Mouse (Mus musculus) c-Kit-negative CD71-positive TER-119-positive erythroid progenitor cells, embryonic 14.5 days (primary cell): ENCODE results near the gene Ccdc33.

ENCODE experiments used
- DNase-seq: peaks from one replicate; pipeline ENCODE4 v3.0.0-alpha.2; 2013; ENCODE audit warnings: low read depth, low spot score

Gene Ccdc33

DNA sequence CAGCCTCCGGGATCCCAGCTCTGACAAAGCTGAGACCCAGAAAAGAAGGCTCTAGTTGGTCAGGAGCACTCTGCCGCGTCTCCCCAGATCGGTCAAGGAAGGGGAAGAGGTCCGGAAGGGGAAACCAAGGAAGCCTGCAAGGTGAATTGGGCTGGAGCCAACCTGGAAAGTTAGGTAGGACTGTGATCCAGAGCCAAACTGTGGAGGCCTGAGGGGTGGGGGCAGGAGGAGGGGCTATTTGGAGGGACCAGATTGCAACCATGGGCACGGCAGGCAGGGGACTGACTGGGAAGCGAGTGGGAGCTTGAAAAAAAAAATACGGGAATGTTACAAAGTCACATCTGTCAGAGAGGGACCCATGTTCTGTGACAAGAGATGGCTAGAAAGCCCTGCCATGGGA is 10.9 kb upstream of the Ccdc33 start:
- DNase-seq = no peak

DNA sequence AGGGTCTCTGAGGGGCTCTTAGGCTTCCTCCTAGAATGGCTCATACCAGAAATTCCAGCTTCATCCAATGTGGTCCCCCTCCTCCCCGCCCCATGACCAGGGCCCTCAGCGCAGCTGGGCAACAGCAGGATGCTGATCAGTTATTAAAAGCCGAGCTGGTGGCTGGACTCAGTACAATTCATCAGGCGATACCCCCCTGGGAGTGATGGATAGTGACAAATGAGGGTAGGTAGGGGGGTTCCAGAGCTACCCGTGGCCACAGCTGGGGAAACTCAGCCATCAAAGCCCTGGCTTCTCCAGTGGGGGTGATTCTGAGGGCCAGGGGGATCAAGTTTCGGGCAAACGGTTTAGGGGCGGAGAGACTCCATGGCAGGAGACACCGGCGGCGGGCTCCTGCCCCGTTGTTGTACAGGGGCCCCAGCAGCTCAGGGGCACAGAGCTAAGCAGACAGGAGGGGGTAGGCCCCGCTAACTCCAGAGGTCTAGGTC is 10.3 kb upstream of the Ccdc33 start:
- no peak for DNase-seq

DNA sequence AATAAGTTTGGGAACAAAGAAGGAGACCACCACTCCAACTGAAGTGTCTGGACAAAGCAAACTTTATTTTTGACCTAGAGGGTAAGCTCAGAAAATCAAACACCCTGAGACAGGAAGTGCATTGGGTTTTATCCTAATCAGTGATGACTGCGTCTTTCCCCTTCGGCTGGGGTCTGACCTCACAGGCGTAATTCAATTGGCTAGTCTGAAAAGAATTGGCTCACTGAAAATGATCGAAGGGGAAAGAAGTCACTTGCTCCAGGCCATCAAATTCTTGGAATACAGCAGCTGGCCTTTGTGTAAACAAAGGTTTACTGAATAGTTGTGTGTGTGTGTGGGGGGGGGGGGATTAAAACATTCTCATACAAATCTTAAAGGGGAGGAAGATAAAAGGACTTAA is 7.2 kb upstream of the Ccdc33 start:
- no peak for DNase-seq

DNA sequence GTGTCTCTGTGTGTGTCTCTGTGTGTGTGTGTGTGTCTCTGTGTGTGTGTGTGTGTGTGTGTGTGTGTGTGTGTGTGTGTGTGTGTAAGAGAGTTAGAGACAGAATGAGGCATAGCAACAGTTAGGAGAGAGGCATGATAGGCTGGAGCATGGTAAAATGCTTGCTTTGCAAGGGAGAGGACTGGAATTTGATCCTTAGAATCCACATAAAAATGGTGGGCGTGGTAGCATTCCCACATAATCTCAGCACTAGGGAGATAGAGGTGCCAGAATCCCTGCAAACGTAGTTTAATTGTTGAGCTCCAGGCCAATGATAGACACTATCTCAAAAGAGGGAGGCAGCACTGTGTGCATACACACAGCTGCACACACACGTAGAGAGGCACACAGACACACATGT is 6.5 kb upstream of the Ccdc33 start:
- no peak for DNase-seq

DNA sequence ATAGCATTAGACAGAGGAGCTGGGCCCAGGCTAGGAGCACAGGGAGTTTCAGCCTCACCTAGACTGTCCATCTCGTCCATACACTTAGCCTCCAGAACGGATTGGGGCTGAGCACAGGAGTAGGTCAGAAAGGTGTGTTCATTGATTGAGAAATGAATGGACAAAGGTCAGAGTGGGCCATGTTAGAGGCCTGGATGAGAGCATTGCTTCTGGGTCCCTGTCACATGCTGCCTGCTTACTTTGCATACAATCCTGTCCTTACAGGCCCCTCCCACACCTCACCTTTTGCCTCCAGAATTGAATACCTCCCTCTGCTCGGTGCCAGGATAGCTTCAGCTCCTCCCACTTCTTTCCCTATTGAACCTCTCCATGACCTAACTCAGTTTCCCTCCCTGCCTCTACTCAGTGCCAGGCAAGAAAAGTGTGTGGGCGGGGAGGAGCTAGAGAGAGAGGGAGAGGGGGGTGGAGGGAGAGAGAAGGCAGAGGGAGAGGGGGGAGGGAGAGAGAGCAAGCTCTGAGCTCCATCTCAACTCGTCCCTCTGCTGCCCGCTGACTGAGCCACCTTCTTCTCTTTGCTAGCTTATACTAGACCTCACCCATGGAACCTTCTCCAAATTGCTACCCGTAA is 2.5 kb downstream of the Ccdc33 start:
- no peak for DNase-seq

DNA sequence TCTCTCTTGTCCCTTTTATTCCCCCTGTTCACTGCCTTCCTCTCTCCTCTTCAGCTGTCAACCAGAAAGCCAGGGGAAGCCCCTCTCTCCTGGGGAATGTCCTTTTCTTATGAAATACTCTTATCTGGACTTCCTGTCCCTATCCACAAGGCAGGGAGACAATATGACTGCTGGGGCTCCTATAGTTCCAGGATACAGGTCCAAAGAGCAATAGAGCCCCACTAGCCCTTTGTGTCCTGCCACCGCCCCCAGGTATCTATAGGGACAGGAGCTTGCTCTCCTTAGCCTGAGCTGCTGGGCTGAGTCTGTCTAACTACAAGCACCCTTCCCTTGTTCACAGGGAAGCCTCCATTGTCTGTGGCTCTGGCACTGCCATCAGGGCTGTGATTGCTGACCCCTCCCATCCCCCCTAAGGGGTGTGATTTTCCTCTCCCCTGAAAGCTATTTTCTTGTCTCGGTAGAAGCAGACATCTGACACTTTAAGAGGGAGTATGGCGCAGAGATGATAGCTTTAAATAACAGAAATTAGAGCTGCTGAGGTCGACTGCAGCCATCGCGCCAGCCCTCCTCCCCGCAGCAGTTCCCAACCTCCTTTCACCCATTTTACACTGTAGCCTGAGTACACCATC is 3.2 kb downstream of the Ccdc33 start:
- DNase-seq = no peak

DNA sequence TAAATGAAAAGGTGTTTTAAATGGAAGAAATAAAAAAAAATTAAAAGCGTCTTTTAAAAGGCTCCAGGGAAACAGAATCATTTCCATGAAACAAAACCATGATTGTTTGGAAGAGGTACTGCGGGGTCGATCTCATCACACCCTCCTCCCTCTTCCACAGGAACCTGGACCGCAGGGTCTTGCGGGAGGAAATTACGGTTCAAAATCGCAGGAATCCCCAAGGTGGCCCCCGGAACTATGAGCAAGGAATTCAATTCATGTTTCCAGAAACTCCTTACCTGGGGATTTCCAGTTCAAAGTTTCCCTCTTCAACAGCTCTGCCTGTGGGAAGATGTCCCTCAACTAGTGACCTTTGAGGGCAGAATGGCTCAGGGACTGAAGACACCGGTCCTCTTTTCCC is 4.6 kb downstream of the Ccdc33 start:
- DNase-seq = no peak

DNA sequence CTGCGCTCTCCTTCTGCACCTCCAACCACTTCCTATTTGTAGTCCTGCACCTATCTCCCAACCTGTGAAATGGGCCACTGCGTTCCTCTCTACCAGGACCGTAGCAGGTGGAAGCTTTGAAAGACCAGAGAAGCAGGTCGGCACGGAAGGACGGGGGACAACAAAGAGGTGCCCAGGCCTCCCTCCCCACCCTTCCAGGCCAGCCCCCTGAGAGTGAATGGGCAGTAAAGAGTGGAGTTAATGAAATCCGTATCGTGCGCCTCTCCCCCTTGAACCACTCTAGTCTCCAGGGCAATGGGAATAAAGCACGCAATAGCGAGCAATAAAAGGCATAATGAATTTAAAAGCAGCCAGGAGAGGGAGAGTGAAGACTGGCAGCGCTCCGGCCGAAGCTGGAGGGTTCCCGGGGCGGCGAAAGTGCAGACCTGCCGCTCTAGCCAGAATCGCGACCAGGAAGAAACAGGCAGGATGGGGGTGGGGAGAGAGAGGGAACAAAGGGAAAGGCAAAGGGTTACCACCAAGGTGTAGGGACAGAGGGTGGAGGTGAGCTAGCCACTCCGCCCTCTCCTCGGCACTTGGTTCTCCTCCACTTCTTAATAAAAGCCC is 5.2 kb downstream of the Ccdc33 start:
- DNase-seq = no peak

DNA sequence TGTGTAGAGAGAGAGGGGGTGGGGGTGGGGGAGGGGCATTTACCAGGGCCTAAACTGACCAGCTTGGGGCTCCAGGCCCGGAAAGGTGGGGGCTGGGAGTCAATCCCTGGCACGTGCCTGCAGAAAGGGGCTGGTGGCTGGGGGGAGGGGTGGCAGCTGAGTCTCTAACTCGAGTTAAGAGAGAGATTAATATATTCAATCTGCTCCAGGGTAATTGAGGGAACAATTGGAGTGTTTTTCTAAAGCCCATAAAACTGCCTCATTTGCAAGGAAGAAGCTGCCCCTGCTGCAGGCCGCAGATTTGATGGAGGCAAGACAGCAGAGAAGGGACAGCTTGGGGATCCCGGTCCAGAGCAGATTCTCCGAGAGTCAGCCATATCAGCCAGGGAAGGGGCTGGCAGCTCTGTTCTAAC is 5.8 kb downstream of the Ccdc33 start:
- DNase-seq = no peak

DNA sequence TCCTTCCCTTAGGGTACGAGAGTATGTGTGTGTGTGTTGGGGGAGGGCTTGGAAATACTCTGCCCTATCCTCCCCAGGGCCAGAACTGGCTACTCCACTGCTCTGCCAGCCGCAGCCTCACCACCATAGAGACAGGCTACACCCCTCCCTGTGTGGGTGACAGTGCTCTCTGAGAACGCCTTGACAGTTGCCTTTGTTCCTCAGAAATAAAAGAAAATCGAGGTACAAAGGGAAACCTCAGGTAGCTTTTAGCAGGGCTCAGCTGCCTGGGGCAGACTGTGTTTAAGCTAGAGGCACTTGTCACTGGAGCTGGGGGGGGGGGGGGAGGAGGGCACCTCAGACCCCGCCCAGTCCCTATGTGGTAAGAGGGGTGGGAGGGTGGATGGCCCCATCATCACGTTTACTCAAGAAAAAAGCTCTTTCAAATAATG is 6.3 kb downstream of the Ccdc33 start:
- no peak for DNase-seq

DNA sequence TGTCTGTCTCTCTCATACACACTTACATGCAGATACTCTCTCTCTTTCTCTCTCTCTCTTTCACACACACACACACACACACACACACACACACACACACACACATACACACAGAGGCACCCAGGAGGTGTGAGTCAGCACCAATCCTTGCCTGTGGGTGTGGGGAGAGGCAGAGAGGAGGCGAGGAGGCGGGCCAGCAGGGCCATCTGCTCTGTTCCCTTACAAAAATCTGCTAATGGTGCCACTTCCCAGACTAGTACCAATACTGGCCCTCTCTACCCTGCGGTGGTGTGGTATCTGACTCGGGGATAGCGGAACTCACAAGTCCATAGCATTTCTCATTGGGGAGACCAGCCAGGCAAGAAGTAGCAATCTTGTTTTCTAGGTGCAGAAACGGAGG is 7.2 kb downstream of the Ccdc33 start:
- no peak for DNase-seq

DNA sequence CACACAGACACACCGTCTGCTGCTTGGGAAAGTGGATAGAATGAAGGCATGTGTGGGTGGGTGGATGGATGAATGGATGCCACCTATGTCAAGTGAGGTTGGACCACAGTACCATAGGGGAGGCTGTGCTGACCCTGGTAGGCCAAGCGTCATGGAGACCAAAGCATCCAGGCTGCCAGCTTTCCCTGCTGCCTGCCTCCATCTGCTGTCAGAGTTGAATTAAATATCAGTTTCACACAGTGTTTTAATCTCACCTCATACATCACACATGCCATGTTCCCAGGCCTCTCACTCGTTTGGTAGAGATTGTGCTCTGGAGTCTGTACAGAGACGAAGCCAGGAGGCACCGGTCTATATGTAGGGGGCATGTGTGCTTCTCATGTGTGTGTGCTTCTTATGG is 7.8 kb downstream of the Ccdc33 start:
- no peak for DNase-seq

DNA sequence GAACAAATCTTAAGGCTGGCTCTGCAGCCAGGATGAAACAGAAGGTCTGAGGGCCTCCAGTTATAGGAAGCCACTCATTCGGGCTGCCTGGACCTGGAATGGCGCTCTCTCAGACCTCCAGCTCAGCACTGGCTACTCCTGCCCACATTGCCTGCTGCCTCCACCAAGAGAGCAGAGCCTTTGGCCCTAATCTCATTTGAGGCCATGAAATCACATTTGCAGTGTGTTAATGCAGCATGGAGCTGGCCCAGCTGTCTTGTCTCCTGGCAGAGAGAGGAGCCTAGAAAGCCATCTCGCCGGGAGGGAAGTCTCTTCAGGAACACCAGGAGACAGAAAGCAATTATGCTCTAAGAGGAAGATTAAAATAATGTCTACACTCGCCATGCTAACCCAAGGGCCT is 11.1 kb downstream of the Ccdc33 start:
- DNase-seq = no peak

DNA sequence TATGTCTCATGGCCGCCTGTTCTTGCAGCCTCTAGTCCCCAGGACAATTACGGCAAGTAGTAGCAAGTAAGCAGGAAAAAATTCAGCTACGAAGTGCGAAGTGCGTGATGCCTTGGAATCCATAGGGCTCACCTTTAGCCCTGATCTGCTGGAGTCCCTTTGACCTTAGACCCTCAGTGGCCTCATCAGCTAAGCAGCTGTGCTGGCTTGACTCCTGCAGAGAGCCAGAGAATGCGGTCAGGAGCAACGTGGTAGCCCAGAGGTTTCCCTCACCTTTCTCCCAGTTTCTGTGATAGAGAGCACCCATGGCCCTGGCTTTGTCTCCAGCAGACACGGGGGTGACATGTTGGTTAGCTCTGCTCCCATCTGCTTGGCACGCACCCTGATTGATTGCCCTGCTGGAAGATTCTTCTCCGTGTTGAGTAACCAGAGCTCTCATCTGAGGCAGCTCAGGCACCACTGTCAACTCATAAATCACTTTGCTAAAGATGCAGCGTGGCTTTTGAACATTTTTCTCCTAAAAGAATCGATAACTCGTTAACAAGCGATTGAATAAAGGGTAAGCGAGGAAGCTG is 12.9 kb downstream of the Ccdc33 start:
- no peak for DNase-seq

DNA sequence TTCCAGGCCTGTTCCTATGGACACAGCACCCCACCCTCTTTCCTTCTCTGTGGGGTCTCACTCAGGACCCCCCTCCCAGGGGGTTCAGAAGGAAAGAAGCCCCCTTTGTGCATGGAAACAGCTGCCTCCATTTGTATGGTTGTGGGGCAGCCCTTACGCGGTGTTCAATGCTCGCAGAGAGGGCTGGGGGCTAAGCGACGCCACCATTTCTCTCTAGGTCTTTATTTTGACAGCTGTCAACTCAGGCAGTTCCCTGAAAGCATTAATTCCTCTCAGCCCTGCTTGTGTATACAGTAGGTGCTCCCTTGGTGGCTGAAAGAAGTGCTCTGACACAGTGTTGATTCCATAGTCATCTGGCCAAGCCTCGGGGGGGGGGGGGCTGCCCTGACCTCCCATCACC is 15.0 kb downstream of the Ccdc33 start:
- no peak for DNase-seq

DNA sequence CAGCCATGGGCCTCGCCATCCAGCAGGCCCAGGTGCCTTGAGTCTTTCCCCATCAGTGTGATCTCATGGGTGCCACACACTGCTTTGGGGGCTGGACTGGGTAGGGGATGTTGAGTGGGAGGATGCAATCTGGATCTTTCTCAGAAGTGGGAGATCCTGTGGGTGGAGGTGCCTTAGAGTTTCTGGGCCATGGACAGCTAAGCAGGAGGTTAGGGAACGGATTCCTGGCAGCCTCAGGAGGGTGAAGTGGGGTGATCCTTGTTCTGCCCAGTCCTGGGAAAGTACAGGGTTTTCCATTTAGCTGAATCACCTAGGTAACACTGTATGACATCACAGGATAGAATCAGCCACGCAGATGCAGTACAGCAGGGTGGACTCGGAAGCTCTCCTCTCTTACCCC is 16.6 kb downstream of the Ccdc33 start:
- DNase-seq = no peak

DNA sequence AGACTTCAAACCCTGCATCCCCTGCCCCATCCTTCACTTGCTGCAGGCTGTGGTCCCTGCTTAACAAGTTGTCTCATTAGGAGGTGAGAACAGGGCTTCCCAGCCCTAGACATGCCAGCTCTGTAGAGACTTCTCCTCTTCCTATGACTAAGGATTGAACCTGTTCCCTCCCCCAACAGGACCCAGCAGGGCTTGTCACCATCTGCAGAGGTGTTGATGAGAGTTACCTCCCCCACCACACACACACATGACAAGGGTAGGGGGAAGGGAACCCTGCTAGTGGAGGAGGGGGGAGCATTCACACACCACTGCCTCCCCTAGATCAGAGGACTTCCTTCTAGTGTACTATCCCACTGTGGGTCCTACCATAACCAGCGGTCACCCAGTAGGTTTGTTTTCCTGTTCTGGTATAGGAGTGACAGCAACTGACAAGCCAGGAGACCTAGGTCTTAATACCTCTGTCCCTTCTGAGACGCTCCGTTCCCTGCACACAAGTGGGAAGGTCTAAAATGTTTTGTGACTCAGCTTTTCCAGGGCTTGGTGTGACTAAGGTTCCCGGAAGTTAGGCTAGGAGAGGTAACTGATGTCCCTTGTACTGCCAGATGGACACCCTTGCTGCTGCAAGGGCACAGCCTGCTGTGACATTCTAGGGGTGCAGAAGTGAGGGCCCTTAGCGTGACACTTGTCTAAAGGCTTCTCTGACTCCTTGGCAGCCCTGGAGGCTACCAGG is 18.6 kb downstream of the Ccdc33 start:
- no peak for DNase-seq

DNA sequence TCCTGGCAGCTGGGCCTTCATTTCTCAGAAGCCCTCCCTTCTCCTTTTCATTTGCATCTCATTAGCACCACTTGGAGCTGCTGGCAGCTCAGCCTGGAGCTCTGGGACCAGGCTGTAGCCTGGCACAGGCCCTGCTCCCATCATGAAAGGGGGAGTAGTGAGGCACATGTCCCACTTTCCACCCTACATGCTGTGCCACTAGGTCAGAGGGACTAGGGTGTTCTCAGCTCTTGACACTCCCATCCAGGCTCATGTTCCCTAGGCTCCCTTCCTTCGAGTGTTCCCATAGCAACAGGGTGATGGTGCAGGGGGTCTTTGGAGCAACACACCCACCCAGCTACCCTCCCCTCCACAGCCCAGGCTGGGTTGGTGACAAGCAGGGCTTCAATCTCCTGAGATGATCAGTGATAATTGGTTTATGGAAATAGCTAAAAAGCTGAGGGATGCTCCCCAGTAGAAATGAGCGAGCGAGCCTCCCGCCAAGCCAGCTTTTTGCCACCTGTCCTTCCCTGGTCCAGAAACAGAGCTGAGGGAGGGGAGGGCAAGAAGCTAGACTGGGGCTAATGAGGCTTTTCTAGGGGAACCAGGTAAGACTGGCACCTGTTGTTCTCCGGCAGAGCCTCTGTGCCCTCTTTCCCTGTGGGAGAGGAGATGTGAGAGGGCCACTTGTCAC is 21.9 kb downstream of the Ccdc33 start:
- DNase-seq = no peak

DNA sequence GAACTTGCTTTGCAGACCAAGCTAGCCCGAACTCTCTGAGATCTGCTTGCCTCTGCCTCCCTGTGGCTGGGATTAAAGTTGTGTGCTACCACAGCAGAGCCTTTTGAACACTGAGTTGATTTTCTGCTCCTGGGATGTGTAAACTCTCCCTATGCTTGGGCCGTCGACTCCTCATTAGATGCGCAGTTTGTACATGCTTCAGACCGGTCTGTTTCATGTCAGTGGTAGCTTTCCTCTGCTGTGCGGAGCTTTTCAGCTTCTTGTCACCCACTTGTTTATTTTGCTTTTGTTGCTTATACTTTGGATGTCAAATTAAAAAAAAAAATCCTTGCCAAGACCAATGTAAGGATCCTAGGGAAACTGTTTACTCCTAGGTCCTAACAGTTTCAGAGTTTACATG is 22.6 kb downstream of the Ccdc33 start:
- DNase-seq = no peak

DNA sequence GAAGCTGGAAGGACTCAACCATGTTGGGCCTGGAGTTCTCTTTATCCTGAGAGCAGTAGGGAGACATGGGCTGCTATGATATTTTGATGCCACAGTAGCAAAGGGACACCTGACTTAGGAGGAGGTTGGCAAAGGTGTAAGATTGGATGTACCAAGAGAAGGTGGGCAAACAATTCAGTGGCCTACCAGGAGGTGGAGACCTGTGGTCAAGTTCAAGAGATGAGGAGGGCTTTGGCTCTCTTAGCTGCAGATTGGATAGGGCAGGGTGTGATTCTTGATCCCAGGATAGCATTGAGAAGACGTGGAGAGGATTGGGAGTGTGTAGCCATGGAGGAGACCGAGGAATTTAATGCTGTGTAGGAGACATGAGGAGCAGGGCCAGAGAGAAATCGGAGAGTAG is 24.8 kb downstream of the Ccdc33 start:
- DNase-seq = no peak

DNA sequence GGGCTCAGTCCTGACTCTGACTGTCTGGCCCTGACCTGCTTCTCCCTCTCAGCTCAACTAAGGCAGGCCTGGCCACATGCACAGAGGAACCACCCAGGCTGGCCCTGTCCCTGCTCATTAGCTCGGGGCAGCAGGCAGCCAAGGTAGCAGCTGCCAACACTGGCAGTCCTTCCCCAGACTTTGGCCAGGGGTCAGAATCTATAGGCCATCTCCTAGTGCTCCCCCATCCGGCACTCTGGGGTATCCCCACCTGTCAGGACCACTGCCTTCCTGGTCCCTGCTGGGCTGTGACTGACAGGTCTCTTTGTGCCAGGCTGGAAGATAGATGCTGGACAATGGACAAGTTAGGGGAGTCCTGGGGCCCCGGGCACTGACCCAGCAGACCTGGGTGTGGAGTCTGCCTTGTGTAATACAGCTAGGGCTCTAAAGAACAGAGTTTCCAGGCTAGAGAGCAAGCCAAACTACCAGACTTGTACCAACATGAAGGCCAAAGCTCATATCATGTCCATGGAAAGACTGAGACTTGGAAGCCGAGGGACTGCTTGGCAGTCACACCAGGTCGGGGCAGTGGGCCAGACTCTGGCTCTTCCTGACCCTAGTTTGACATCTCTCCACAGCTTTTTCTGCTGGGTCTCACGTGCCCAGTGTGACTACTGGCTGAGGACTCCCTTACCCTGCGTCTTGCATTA is 25.9 kb downstream of the Ccdc33 start:
- no peak for DNase-seq
